Mouse (Mus musculus) lung, postnatal 25 days (tissue): Measurements from ENCODE around the gene Ift22.
"Not testable (repeated sequence)": the region's sequence is repeated elsewhere in the genome, so short reads cannot be mapped to it uniquely, and the experiment has no call there.

Experiments
- DNase-seq: peaks from one replicate; pipeline ENCODE4 v3.0.0; 2022; ENCODE audit warnings: low spot score

Gene Ift22

DNA sequence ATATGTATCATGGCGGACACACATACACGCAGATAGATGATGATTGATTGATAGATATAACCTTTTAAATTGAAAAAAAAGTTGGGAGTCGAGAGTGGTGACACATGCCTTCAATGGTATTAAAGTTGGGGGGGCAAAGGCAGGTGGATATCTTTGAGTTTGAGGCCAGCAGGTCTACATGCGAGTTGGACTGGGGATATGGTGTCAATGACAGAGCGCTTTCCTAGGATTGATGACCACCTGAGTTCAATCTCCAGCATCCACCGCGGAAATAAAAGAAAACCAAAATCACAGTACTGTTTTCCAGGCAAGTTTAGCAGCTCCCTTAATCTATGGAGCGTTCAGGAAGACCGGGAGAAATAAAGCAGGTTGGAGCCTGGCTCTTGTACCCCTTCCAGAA is 363 bp upstream of the Ift22 start:
- DNase-seq, result no peak

DNA sequence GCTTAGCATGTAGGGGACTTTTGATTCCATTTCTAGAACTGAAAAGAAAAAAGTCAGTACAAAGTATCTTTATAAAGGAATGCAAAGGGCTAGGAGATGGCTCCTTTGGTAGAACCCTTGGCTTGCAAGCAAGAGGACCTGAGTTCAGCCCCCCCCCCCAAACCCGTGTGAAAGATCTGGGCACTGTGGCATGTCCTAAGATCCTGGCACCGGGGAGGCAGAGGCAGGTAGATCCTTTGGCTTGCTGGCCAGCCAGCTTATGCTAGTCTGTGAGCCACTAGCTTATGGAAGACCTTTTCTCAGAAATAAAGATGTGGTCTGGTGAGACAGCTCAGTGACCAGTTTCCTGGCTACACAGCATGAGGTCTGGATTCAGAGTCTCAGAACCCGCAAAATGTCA is 6.2 kb downstream of the Ift22 start:
- DNase-seq, result no peak

DNA sequence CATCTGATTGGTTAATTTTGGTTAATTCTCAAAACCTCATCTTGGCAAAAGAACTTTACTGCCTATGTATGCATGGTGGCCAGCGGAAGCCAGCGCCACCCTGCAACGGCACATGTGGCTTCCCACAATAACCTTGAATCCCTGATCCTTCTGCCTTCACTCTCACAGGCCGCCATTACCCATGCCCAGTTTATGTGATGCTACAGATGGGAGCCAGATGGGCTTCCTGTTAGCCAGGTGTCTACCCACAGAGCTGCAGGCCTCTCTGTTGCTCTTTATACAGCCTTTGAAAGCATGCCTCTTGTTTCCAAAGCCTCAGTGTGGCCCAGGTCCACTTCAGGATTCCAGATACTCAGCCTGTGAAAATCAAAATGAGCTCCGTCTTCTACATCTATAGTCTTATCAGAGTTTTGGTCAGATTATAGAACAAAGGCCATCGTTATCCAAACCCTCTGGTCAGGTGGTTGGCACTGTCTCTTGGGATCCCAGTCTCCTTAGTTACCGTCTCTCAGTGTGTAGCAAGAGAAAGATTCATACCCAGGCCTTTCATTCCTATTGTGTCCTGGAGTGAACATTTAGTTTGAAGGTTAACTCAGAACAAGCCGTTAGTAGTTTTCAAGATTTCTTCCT is 9.8 kb downstream of the Ift22 start:
- no peak for DNase-seq

DNA sequence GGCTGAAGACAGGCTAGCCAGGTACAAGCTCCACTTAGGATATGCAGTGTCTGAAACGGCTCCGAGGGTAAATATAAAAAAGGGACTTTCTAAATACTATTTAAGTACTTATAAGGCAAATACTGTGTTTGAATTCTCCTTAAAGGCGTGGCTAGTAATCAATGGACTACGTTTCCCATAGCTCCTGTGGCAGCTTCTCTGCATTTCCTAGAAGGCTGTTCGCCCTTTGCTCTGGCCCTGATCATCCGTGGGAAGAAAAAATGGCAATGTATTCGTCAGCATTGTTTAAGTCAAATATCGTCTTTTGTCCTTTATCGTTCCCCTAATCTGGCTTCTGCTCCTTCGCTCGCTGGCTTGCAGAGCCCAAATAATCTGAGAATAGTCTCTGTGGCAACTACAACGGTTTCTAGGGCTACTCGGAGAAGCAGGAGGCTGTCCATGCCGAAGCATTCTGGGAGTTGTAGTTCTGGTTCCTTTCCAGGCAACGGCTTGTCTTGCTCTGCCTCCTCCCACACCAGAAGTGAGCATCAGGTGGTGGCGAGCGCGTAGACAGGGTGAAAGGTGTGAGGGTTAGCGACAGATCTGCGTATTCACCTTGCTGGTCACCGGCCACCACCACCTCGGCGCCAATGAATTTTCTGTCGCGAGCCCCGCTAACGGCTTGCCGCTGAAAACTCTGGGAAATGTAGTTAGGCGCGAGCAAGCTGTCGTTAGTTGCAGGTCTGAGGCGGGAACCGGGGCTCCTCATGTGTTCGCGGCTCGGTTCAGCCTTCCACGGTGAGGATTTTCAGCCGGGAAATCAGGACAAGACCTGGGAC is 10.9 kb downstream of the Ift22 start:
- DNase-seq, result peak; percentile 85

DNA sequence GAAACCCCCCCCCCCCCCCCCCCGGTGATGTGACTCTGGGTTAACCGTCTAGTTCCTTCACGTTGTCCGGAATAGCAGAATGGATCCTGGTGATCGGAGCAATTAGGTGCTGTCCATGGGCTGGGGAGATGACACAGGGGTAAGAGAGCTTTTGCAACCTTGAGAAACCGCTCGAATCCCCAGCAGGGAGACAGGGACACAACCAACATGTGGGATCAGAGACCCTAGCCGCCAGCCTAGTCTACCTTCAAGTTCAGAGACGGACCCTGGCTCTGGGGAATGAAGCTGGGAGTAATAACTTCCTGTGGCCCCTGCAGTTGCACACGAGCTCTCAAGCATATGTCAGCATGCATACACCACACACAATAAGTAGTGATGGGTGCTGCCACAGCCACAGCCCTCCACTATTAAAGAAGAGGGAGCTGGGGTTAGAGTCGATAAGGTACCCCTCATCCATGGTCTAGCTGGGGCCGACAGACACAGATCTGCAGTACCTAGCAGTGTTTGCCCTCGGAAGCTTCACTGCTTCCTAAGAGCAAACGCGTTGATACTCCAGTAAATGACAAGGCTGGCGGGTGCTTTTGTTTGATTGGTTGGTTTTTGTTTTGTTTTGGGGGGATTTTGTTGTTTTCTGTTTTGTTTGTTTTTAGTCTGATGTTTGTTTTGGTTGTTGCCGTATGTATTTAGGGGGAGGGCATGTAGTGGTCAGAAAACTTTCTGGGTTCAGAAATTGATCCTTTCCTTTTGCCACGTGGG is 11.8 kb downstream of the Ift22 start:
- no peak for DNase-seq

DNA sequence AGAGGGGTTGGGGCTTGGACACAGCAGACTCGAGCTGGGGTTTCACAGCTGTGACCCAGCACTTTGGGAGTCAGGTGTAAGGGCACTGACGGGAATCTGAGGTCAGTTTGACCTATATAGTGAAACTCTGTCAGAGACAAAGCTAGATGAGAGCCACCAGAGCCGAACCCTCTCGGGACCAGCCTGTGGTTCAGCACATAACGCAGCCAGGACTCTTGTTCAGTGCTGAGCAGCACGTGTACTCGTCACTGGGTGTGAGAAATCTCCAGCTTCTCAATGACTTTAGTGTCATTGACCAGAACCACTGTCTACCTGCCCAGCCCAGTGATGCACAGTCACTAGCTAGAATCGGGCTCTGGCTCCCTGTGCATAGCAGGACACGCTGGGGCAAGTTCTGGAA is 14.9 kb downstream of the Ift22 start:
- no peak for DNase-seq

DNA sequence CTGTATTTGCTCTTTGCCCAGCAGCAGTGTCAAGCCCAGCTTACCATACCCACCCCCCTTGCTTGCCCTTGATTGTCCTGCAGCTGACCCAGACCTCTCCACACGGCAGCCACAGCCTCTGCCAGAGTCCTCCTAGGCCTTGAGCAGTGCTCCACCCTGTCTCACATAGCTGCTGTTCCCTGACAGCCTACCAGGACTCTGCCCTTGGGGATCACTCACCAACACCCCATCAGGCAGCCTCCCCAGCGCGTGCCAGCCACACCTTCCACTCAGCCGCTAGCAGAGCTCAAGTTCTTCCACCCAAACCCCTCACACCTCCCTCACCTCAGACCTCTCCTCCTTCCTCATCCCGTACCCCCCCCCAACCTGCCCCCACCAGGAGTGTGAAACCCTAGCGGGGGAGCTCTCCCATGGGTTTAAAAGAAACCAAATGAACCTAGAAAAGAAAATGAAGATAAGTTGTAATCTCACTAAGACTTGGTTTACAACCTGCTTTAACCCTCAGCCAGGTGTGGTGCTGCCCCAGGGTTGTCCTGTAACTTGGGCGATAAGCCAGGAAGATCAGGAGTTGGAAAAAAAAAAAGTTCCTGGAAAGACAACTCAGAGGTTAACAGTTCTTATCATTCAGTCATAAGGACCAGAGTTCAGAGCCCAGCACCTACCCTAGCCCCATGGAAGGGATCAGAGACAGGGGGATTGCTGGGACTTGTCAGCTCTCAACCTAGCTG is 16.0 kb downstream of the Ift22 start:
- no peak for DNase-seq

DNA sequence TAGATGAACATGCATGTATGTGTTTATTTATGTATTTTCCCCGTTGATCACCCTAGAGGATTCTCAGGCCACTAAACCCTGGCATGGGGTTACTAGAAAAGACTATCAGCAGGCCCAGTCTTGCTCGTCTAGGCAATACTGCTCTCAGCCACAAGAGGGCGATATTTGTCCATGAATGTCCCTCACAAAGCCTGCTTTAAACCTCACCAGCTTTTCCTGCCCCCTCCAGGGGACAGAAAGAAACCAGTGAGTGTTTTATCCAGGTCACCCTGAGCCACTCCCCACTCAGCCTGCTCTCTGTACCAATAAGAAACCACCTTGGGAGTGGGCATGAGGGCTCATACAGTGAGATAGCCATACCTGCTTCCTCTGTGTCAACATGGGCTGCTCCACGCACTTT is 21.1 kb downstream of the Ift22 start:
- peak; percentile 82 for DNase-seq

DNA sequence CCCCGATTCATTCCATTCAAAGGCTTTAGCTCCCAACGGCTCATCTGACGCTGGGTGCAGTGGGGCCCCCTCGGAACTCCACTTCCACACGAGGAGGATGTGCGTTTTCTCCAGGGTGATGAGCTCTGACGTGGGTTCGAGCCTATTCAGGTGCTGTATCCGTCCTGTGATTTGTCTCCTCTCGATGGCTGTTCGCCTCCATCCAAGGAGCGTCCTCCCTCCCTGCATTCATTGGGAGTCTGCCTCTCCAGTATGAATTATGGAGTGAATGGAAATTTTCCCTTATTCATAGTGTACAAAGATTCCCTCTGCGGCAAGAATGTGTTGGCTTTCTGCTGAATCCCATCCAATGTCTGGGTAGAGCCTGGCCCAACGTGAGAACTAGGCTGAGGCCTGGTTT is 23.9 kb downstream of the Ift22 start:
- no peak for DNase-seq

DNA sequence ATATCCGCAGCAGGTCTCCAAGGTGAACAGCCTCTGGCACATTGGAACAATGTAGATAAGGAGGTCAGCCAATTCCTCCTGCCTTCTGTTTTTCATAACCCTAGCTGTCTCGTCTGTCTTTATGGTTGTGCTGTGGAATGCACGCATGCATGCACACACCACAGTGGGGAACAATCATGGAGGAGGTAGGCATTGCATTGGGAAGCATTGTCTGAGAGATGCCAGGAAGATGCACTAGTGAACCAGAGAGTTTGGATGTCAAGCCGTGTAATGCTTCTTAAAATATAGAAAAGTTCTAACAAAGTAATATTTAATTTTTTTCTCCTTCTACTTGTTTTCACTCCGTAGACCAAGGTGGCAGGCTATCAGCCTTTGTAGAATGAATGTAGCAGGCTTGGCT is 25.0 kb downstream of the Ift22 start:
- DNase-seq, result no peak

DNA sequence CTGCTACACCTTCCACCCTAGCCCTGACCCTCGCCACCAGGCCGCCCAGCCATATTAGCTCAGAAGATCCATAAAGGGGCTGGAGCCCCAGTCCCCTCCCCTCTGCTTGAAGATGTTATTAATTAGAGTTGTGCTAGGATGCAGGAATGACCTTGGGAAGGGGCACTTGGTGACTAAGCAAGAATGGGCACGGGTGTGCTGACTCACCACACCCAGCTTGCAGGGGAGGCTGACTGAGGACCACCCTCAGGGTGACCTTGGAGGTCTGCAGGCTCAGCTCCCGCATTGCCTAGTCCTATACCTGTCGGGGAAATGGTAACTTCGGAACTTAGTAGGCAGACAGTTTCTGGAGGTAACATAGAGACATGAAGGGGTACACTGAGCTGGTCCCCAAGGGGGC is 26.0 kb downstream of the Ift22 start:
- DNase-seq, result no peak

DNA sequence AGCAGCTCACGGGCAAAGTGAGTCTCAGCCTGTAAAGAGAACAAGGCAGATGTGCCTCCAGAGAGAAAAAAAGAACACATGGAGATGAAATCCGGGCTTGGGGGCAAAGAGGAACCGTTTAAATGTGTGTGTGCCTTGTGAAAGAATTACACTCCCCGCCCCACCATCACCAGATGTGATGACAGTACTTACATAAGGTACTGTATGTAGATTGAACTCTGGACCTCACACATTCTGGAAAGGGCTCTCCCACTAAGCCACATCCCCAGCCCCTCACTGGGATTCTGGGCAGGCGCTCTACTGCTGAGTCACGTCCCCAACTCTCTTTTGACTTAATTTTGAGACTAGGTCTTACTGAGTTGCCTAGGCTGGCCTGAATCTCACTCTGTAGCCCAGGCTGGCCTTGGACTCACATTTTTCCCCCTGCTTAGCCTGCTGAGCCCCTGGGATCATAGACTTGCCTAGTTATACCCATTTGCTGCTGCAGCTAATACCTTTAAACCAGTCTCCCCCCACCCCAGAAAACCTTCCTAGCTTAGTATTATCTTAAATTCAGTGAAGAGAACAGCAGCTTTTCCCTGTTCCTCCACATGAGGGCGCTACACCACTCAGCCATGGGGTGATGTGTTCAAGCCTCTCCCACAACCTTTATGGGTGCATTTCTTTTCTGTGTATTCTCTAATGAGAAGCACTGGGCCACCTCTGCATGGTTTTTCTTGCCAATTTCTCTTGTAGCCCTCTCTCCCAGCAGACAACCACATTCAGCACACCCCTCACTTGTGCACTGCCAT is 28.1 kb downstream of the Ift22 start:
- no peak for DNase-seq

DNA sequence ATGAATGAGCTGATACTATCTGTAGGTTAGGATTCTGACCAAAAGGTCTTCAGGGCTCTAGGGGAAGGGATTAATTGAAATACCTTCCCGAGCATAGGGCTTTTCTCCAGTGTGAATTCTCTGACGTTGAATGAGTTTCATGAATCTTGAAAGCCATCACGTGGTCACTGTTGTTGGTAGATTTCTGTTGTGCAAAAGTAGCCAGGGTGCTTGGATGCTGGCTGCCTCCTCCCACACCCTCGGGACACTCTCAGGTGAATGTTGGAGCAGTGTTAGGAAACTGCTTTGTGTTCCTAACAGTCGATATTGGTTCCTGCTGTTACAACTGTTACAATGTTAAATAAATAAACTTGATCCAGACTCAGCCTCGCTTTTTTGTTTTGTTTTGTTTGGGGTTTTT is 28.8 kb downstream of the Ift22 start:
- DNase-seq, result no peak

DNA sequence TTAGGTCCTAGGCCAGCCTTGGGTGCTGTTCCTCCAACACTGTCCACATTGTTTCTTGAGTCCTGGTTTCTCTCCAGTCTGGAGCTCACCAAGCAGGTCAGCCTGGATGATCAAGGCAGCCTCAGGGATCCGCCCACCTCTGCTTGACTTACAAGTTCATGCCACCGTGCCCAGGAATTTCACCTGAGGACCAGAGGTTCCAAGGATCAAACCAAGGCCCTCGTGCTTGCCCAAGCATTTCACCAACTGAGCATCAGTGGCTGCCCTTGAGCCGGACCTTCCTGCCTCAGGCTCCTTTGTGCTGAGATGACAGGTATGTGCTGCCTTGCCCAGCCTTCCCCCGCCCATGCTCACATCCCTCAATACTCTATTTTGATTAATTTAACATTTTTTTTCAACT is 29.7 kb downstream of the Ift22 start:
- DNase-seq, result no peak

DNA sequence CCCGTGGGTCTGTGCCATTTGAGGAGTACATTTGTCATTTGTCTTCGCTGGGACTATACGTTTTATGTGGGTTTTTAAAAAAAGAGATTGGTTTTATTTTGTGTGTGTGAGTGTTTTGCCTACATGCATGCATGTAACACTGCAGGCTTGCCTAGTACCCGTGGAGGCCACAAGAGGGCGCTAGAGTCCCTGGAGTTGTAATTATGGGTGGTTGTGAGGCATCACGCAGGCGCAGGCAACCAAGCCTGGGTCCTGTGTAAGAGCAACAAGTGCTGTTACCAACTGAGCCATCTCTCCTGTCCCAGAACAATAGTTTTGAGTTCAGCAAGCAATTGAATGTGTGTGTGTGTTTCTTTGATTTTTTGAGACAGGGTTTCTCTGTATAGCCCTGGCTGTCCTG is 31.3 kb downstream of the Ift22 start:
- no peak for DNase-seq

DNA sequence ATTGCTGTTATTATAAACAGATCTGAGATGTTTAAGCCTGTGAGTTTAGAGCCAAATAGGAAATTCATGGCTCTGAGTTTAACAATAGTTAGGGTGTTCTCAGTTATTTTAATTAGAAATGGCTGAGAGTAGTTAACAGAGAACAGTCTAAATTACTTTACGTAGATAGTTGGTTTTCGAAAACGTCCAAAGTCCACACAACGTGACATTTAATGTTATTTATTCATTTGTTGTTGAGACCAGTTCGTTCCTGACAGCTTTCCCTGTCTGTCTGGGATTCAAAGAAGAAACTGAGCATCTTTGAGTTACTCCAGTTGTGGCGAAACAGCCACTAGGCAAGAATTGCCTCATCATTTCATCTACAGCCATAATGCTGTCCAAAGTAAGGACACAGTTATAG is 32.1 kb downstream of the Ift22 start:
- DNase-seq, result not testable (repeated sequence)

DNA sequence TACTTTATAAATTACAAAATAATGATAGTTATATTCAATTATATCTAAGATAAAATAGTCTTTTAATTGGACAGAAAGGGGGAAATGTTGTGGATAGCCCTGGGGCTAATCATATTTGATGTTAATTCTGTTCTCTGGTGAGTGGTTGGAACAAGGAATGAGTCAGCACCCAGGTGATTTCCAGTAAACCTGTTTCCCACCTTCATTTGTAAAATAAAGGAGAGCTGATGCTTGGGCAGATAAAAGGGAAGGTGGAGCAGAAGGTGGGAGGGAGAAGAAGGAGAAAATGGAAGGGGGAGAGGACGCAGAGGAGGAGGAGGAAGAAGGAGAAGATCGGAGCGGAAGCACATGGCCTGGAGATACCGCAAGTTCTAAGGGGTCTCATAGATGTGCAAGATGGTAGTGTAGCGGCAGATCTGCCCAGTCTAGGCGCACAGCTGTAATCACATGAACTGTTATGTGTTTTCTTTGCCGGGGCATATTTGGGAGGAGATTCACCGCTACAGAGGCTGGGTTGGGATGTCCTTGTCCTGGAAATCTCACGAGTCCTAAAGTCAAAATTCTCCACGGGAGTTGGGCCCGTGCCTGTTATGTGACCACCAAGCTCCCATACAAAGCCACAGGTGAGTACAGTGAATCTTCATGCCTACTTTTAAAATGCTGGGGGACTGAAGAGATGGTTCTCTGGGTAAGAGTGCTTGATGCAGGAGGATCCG is 33.1 kb downstream of the Ift22 start:
- no peak for DNase-seq

DNA sequence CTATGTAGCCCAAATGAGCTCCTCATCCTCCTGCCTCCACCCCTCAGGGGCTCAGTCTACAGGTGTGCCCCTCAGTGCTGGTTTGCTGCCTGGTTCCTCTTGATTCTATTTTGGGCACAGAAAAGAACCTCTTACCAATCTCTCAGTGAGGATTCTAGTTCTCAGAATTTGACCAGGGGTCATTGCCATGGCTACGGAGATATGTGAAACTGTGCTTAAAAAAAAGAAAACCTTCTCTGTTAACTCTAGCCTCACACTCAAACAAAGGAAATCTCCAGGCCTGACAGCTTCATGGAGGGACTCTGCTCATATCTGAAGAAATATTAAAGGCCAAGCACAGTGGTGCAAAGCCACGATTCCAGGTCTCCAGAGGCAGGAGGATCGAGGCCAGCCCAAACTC is 34.8 kb downstream of the Ift22 start:
- DNase-seq, result no peak

DNA sequence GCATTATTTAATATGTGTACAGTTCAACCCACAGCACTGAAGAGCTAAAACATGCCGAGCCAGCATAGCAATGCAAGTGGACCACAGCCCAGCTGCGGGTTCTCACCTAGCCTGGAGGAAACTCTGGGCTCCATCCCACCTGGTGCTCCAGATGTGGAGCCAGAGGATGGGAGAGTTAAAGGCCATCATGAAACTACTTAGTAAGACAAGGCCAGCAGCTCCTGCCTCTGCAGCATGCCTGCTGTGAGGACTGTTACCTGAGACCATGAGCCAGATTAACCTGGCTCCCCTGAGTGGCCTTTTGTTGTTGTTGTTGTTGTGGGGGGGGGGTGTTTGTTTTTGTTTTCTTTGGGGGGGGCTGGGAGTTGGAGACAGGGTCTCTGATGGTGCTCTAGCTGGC is 35.4 kb downstream of the Ift22 start:
- no peak for DNase-seq

DNA sequence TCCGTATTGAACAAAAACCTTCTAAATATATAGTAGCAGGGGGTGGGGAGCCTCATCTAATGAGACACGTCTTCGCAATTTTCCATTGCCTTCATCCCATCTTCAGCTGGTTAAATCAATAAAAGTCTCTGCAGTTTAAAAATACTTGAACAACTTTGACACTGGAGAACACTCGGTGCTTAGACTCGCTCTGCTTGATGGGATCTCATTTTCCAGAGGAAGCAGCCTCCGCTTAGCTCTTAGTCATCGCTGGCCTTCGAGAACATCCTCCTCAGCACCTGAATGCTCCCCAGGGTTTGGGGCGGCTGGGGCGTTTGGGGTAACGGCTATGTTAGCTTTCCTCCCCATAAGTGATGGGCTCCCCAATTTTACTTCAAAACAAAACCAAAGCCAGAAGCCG is 37.1 kb downstream of the Ift22 start:
- no peak for DNase-seq

DNA sequence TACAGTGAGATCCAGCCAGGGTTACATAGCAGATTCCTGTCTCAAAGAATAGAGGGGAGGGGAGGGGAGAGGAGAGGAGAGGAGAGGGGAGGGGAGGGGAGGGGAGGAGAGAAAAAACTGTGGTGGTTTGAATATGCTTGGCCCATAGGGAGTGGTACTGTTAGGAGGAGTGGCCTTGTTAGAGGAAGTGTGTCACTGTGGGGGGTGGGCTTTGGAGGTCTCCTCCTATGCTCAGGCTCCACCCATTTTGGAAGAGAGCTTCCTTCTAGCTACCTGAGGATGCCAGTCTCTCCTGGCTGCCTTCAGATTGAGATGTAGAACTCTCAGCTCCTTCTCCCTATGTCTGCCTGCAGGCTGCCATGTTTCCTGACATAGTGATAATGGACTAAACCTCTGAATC is 39.9 kb downstream of the Ift22 start:
- no peak for DNase-seq
